Comparison of ENCODE assay signal across 8 mouse cellular contexts in genomic region chr14:14701710-14702329, GRCm38 (mm10). TPM values are rescaled to one million over a fixed set of nuclear protein-coding genes. Genes with fewer than 3 reads are reported as not detected.
DNase-seq lines count a peak whose midpoint lies in the region; ATAC-seq lines count a peak whose summit lies in the region.

Slc4a7 (plus strand) TSS chr14:14702279.

- peaks cover 10% of the 10 kb centered on the region for H3K4me1 ChIP-seq in heart, embryonic 16.5 days (ENCODE audit: control insufficient read depth, insufficient read depth, low read length)
- peaks cover 15% of the 10 kb centered on the region for H3K4me1 ChIP-seq in neural tube, embryonic 14.5 days (ENCODE audit: control insufficient read depth, insufficient read depth, low read length)

- no peaks in the 10 kb centered on the region for H3K27me3 ChIP-seq in heart, embryonic 16.5 days (ENCODE audit: control insufficient read depth, insufficient read depth, low read length)
- no peaks in the 10 kb centered on the region for H3K27me3 ChIP-seq in neural tube, embryonic 14.5 days (ENCODE audit: control insufficient read depth, insufficient read depth, low read length)

- peak within 1 kb of the TSS; percentile 87 for H3K9ac ChIP-seq in heart, embryonic 16.5 days (ENCODE audit: low read length)
- H3K9ac ChIP-seq in neural tube, embryonic 14.5 days (replicated peaks; ENCODE audit: low read depth, low read length) = peak within 1 kb of the TSS; percentile 98

- intact Hi-C loops in left cerebral cortex, postnatal 4 days (cut with DNase I) = no loop called here
- intact Hi-C loops in gastrocnemius, postnatal 36 days (cut with DNase I) = no loop called here

- no peak for DNase-seq in layer of hippocampus, adult 8-10 months (ENCODE audit: low spot score in 2 of 2)
- DNase-seq in layer of hippocampus, adult 11-12 months (ENCODE audit: low spot score) = no peak
- DNase-seq in adrenal gland, postnatal 36 days = no peak
- no peak for DNase-seq in left cerebral cortex, postnatal 4 days
- no peak for DNase-seq in embryo, embryonic 10.5 days (ENCODE audit: low spot score)
- DNase-seq in gastrocnemius, postnatal 36 days = no peak

- no peaks in the 10 kb centered on the region for H3K36me3 ChIP-seq in heart, embryonic 16.5 days (ENCODE audit: control insufficient read depth, insufficient read depth)
- no peaks in the 10 kb centered on the region for H3K36me3 ChIP-seq in neural tube, embryonic 14.5 days (ENCODE audit: control insufficient read depth, insufficient read depth, low read length)

- H3K4me3 ChIP-seq in heart, embryonic 16.5 days (ENCODE audit: low read length) = peak within 1 kb of the TSS; percentile 76
- H3K4me3 ChIP-seq in neural tube, embryonic 14.5 days (ENCODE audit: low read depth, low read length) = peak within 1 kb of the TSS; percentile 86

- ATAC-seq in heart, embryonic 16.5 days (replicated peaks; ENCODE audit: extremely low read depth, insufficient read depth, low FRiP score) = no peak
- no peak; the same call in 1 of the 2 replicates for ATAC-seq in neural tube, embryonic 14.5 days (ENCODE audit: low read depth)

- WGBS in heart, embryonic 16.5 days = 63% methylated on average over 5 of the region's 5 CpGs
- 95% methylated on average over 5 of the region's 5 CpGs for WGBS in neural tube, embryonic 14.5 days

- H3K9me3 ChIP-seq in heart, embryonic 16.5 days (replicated peaks; ENCODE audit: control insufficient read depth, low read length) = no peaks in the 10 kb centered on the region
- no peaks in the 10 kb centered on the region for H3K9me3 ChIP-seq in neural tube, embryonic 14.5 days (ENCODE audit: control insufficient read depth, low read length)

- peak within 1 kb of the TSS; percentile 82 for H3K4me2 ChIP-seq in heart, embryonic 16.5 days (ENCODE audit: low read depth, low read length)
- peak within 1 kb of the TSS; percentile 48 for H3K4me2 ChIP-seq in neural tube, embryonic 14.5 days (ENCODE audit: low read depth, low read length)

- peak within 1 kb of the TSS; percentile 91 for H3K27ac ChIP-seq in heart, embryonic 16.5 days (ENCODE audit: low read length)
- peak within 1 kb of the TSS; percentile 96 for H3K27ac ChIP-seq in neural tube, embryonic 14.5 days (ENCODE audit: low read depth, low read length)

RNA-seq across cellular contexts. Expression of gene Slc4a7, which starts in this region (rescaled TPM):
- 10 to 100 TPM; 40.3 to 55.4 (median 48.3) TPM for total RNA-seq in layer of hippocampus, adult 8-10 months (2022)
- 10 to 100 TPM; 20.0 to 34.6 TPM for total RNA-seq in adrenal gland, postnatal 36 days (2021)
- 9.8 and 11.2 TPM in 2 replicates for polyA plus RNA-seq in heart, embryonic 16.5 days (2015; fragmentation: Nextera tagmentation; extraction: Ambion mirVana)
- 10 to 100 TPM; 56.0 TPM for total RNA-seq in left cerebral cortex, postnatal 4 days (2021)
- 28.8 and 35.5 TPM in 2 replicates for polyA plus RNA-seq in neural tube, embryonic 14.5 days (2014; fragmentation: Nextera tagmentation; extraction: Ambion mirVana)
- total RNA-seq in gastrocnemius, postnatal 36 days (2021) = 1 to 10 TPM; 9.2 to 9.4 TPM
